ENCODE assay signal across 9 mouse cellular contexts in the genomic region with DNA sequence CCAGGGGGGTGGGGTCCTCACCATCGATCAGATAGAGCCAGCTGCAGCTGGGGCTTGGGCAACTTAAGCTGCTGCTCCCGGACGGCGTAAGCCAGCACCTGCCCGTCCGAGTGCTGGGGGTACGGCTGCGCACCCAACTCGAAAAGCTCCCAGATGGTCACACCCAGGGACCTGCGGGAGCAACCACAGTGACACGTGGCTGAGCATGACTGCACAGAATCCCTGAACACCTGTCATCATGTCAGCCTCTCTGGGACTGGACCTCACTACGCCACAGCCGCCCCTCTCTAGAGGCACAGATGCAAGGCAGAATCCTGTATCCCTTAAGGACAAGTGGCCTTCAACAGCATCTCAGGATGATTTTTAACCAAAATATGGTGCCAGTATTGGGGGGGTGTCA. TPM values are rescaled to one million over a fixed set of nuclear protein-coding genes. Genes with fewer than 3 reads are reported as not detected.
A peak's percentile ranks its signal among the peaks of the same experiment; 100 is the strongest.
DNase-seq lines count a peak whose midpoint lies in the region; ATAC-seq and TF ChIP-seq lines count a peak whose summit lies in the region.
"Had no signal": no experiment of that assay in that cellular context is flagged by ENCODE, and none has a peak within 500 bp of the region (broad histone marks: within the 10 kb centered on the region; RNA-seq: fewer than 3 reads in every experiment).

No protein-coding gene starts in this region.

- peak overlapping the region; percentile 78 for H3K4me2 ChIP-seq in heart, embryonic 12.5 days
- H3K4me2 ChIP-seq in midbrain, embryonic 11.5 days = no peak overlapping the region
- no peak overlapping the region for H3K4me2 ChIP-seq in midbrain, postnatal 0 days (ENCODE audit: low read depth, low read length, poor library complexity, severe bottlenecking)
- H3K4me2 ChIP-seq in hindbrain, embryonic 14.5 days (replicated peaks) = 0 out of 2 replicates have a peak overlapping the region, but pooled peaks have one; percentile 45

- H3K27me3 ChIP-seq in heart, embryonic 12.5 days (replicated peaks) = peaks cover 23% of the 10 kb centered on the region
- no peaks in the 10 kb centered on the region; the same call in none of the 2 replicates for H3K27me3 ChIP-seq in midbrain, embryonic 11.5 days (ENCODE audit: control insufficient read depth, insufficient read depth, low read length)
- no peaks in the 10 kb centered on the region for H3K27me3 ChIP-seq in midbrain, postnatal 0 days (ENCODE audit: insufficient read depth, low read length)
- H3K27me3 ChIP-seq in hindbrain, embryonic 14.5 days (ENCODE audit: control insufficient read depth, insufficient read depth, low read length) = no peaks in the 10 kb centered on the region

- DNase-seq in heart, adult 18-20 months = no peak
- DNase-seq in midbrain, embryonic 11.5 days (ENCODE audit: low spot score, missing footprints) = no peak
- DNase-seq in midbrain, postnatal 0 days (ENCODE audit: low spot score) = no peak
- no peak for DNase-seq in hindbrain, embryonic 14.5 days (ENCODE audit: low spot score)
- no peak for DNase-seq in frontal cortex, postnatal 25 days (ENCODE audit: low spot score in 2 of 2)
- DNase-seq in retina, embryonic 14.5 days (ENCODE audit: low spot score) = no peak
- DNase-seq in B cell, adult 2 months = no peak

- peaks cover 34% of the 10 kb centered on the region for H3K4me1 ChIP-seq in heart, embryonic 12.5 days (replicated peaks)
- peaks cover 8% of the 10 kb centered on the region for H3K4me1 ChIP-seq in midbrain, embryonic 11.5 days (ENCODE audit: control insufficient read depth, insufficient read depth, low read length)
- 0 out of 2 replicates have a peak, but pooled peaks cover 4% of the 10 kb centered on the region for H3K4me1 ChIP-seq in midbrain, postnatal 0 days (ENCODE audit: insufficient read depth, low read length)
- H3K4me1 ChIP-seq in hindbrain, embryonic 14.5 days (replicated peaks; ENCODE audit: control insufficient read depth, insufficient read depth, low read length) = peaks cover 6% of the 10 kb centered on the region; the same call in 1 of the 2 replicates

- no peaks in the 10 kb centered on the region for H3K36me3 ChIP-seq in heart, embryonic 12.5 days
- no peaks in the 10 kb centered on the region for H3K36me3 ChIP-seq in midbrain, embryonic 11.5 days (ENCODE audit: control insufficient read depth, insufficient read depth, low read length)
- H3K36me3 ChIP-seq in midbrain, postnatal 0 days (ENCODE audit: insufficient read depth, low read length) = peaks cover 70% of the 10 kb centered on the region
- H3K36me3 ChIP-seq in hindbrain, embryonic 14.5 days (replicated peaks; ENCODE audit: control insufficient read depth, insufficient read depth) = peaks cover 58% of the 10 kb centered on the region

- WGBS in heart, embryonic 12.5 days = 74% methylated on average over 13 of the region's 13 CpGs
- 75% methylated on average over 13 of the region's 13 CpGs for WGBS in midbrain, embryonic 11.5 days
- WGBS in midbrain, postnatal 0 days = 74% methylated on average over 13 of the region's 13 CpGs
- 73% methylated on average over 13 of the region's 13 CpGs for WGBS in hindbrain, embryonic 14.5 days

- no peak overlapping the region for H3K9ac ChIP-seq in heart, embryonic 12.5 days
- no peak overlapping the region for H3K9ac ChIP-seq in midbrain, embryonic 11.5 days (ENCODE audit: low read length)
- H3K9ac ChIP-seq in midbrain, postnatal 0 days (replicated peaks; ENCODE audit: low read length, poor library complexity, severe bottlenecking) = no peak overlapping the region
- H3K9ac ChIP-seq in hindbrain, embryonic 14.5 days = peak overlapping the region; percentile 12; the same call in 1 of the 2 replicates

- no peaks in the 10 kb centered on the region for H3K9me3 ChIP-seq in heart, embryonic 12.5 days (replicated peaks)
- no peaks in the 10 kb centered on the region for H3K9me3 ChIP-seq in midbrain, embryonic 11.5 days (ENCODE audit: control insufficient read depth, low read length)
- no peaks in the 10 kb centered on the region for H3K9me3 ChIP-seq in midbrain, postnatal 0 days (ENCODE audit: low read length)
- H3K9me3 ChIP-seq in hindbrain, embryonic 14.5 days (ENCODE audit: control insufficient read depth, low read length) = no peaks in the 10 kb centered on the region

- no peak for TF ChIP-seq CTCF in midbrain, postnatal 0 days (IDR thresholded peaks at IDR 0.05)

- H3K4me3 ChIP-seq in heart, embryonic 12.5 days = no peak overlapping the region
- no peak overlapping the region for H3K4me3 ChIP-seq in midbrain, embryonic 11.5 days (ENCODE audit: low read depth, low read length)
- H3K4me3 ChIP-seq in midbrain, postnatal 0 days (ENCODE audit: low read depth, low read length) = no peak overlapping the region
- no peak overlapping the region for H3K4me3 ChIP-seq in hindbrain, embryonic 14.5 days (replicated peaks; ENCODE audit: low read length)
- H3K4me3 ChIP-seq: erythroblast, embryonic 14.5 days had no signal

- ATAC-seq in heart, embryonic 12.5 days (ENCODE audit: insufficient number of reproducible peaks, low FRiP score) = no peak
- ATAC-seq in midbrain, embryonic 11.5 days (ENCODE audit: low FRiP score) = peak; percentile 33; the same call in 1 of the 2 replicates
- no peak for ATAC-seq in midbrain, postnatal 0 days (ENCODE audit: low FRiP score)
- no peak for ATAC-seq in hindbrain, embryonic 14.5 days (ENCODE audit: low FRiP score)

- no peak overlapping the region for H3K27ac ChIP-seq in heart, embryonic 12.5 days (ENCODE audit: poor library complexity, severe bottlenecking)
- no peak overlapping the region for H3K27ac ChIP-seq in midbrain, embryonic 11.5 days (ENCODE audit: low read depth, low read length)
- H3K27ac ChIP-seq in midbrain, postnatal 0 days (ENCODE audit: low read depth, low read length) = no peak overlapping the region
- no peak overlapping the region for H3K27ac ChIP-seq in hindbrain, embryonic 14.5 days

RNA-seq across cellular contexts. Expression of a gene that starts 34.3 kb away (rescaled TPM):
- polyA plus RNA-seq in heart, embryonic 12.5 days (2016; fragmentation: Nextera tagmentation; extraction: Ambion mirVana) = 0.63 and 0.92 TPM in 2 replicates
- total RNA-seq in heart, adult 18-20 months (2021) = 1 to 10 TPM; 3.8 to 4.3 TPM
- 1.3 TPM in 2 replicates for polyA plus RNA-seq in midbrain, embryonic 11.5 days (2014; fragmentation: Nextera tagmentation; extraction: Ambion mirVana)
- 170 and 178 TPM in 2 replicates for total RNA-seq in midbrain, postnatal 0 days (2014; rRNA removed)
- 44.9 and 46.9 TPM in 2 replicates for polyA plus RNA-seq in midbrain, postnatal 0 days (2015; fragmentation: Nextera tagmentation; extraction: Ambion mirVana)
- polyA plus RNA-seq in hindbrain, embryonic 14.5 days (2014; fragmentation: Nextera tagmentation; extraction: Ambion mirVana) = 45.3 and 49.1 TPM in 2 replicates

Comparison
In these comparisons a context has a peak if more than half of its experiments do, and no peak if none do; other contexts are left out.
1. RNA of a gene that starts 34.3 kb away (polyA plus RNA-seq): 45.3 to 49.1 TPM in hindbrain, embryonic 14.5 days and 44.9 to 46.9 TPM in midbrain, postnatal 0 days; 1.3 TPM in midbrain, embryonic 11.5 days and 0.63 to 0.92 TPM in heart, embryonic 12.5 days; every median in the first group is over 10 times any median in the second.
2. H3K4me2 ChIP-seq: peak in heart, embryonic 12.5 days (single experiment) and hindbrain, embryonic 14.5 days (single experiment); none in midbrain, embryonic 11.5 days (single experiment) and midbrain, postnatal 0 days (single experiment).